Mouse (Mus musculus) MEL (cell line): ENCODE data around the gene Ccl25. TPM values are rescaled to one million over a fixed set of nuclear protein-coding genes. Genes with fewer than 3 reads are reported as not detected.
A peak's percentile ranks its signal among the peaks of the same experiment; 100 is the strongest.

Experiments
- DNase-seq: peaks from one replicate; pipeline ENCODE4 v3.0.0; 2011; ENCODE audit warnings: low read depth, low spot score
- H3K27ac ChIP-seq: 2 replicates; pipeline ENCODE4 v1.5.1; 2012; ENCODE audit warnings: low read depth, mild to moderate bottlenecking, control low read depth, low read length, moderate library complexity; ENCODE audit not compliant: control insufficient read depth
- H3K27me3 ChIP-seq, 2 experiments: fragments of 150-350 bp in 1 of 2; sonication (generic) in 1 of 2; 2 replicates each; pipeline ENCODE4 v1.6.1; 2012; ENCODE audit warnings: low read length in 2 of 2, mild to moderate bottlenecking in 2 of 2, improper control_type of control experiment in 1 of 2, moderate library complexity in 1 of 2; ENCODE audit not compliant: insufficient read depth in 2 of 2, control insufficient read depth in 1 of 2
- H3K36me3 ChIP-seq, 2 experiments: 2 replicates each; pipeline ENCODE4 v1.6.1; 2012 to 2014; ENCODE audit warnings: low read length in 2 of 2, improper control_type of control experiment in 1 of 2, inconsistent platforms in 1 of 2, mild to moderate bottlenecking in 1 of 2; ENCODE audit not compliant: insufficient read depth in 2 of 2, control insufficient read depth in 1 of 2
- H3K4me1 ChIP-seq, 2 experiments: fragments of 150-350 bp in 1 of 2; sonication (generic) in 1 of 2; 2 replicates each; pipeline ENCODE4 v1.6.1; 2012; ENCODE audit warnings: low read length in 2 of 2, improper control_type of control experiment in 1 of 2, mild to moderate bottlenecking in 1 of 2; ENCODE audit not compliant: insufficient read depth in 2 of 2, control insufficient read depth in 1 of 2
- H3K4me3 ChIP-seq, 2 experiments: fragments of 150-350 bp in 1 of 2; sonication (generic) in 1 of 2; 2 replicates each; pipeline ENCODE4 v1.5.1; 2012; ENCODE audit warnings: low read depth in 2 of 2, low read length in 2 of 2, mild to moderate bottlenecking in 2 of 2, moderate library complexity in 2 of 2, control low read depth in 1 of 2, improper control_type of control experiment in 1 of 2; ENCODE audit not compliant: control insufficient read depth in 1 of 2, insufficient read depth in 1 of 2
- H3K79me2 ChIP-seq: 2 replicates; pipeline ENCODE4 v1.6.1; 2012; ENCODE audit warnings: mild to moderate bottlenecking, low read length, moderate library complexity; ENCODE audit not compliant: control insufficient read depth, poor library complexity, insufficient read depth
- H3K9ac ChIP-seq: 2 replicates; pipeline ENCODE4 v1.6.1; 2012; ENCODE audit warnings: low read depth, mild to moderate bottlenecking, control low read depth, low read length, moderate library complexity; ENCODE audit not compliant: control insufficient read depth, poor library complexity, severe bottlenecking
- H3K9me3 ChIP-seq: fragments of 150-350 bp; sonication (generic); replicated peaks from 2 replicates; pipeline ENCODE4 v1.6.1; 2012; ENCODE audit warnings: mild to moderate bottlenecking, low read length, improper control_type of control experiment, moderate library complexity; ENCODE audit not compliant: insufficient read depth
- CHD1 ChIP-seq: IDR thresholded peaks from 2 replicates; pipeline ENCODE4 v1.6.1; 2012; ENCODE audit warnings: low read depth, mild to moderate bottlenecking, inconsistent platforms, low read length, improper control_type of control experiment
- CTCF ChIP-seq, 3 experiments: IDR thresholded peaks in 2 of 3; conservative IDR thresholded peaks in 1 of 3; 2 replicates each; pipeline ENCODE4 v1.5.1; 2011 to 2012; ENCODE audit warnings: low read length in 3 of 3, low read depth in 2 of 3, mild to moderate bottlenecking in 2 of 3, improper control_type of control experiment in 1 of 3, inconsistent platforms in 1 of 3, mixed read lengths in 1 of 3, moderate library complexity in 1 of 3; ENCODE audit not compliant: control insufficient read depth in 1 of 3, insufficient read depth in 1 of 3, poor library complexity in 1 of 3, severe bottlenecking in 1 of 3
- E2F4 ChIP-seq: IDR thresholded peaks from 2 replicates; pipeline ENCODE4 v1.6.1; 2011; ENCODE audit warnings: low read depth, low read length, improper control_type of control experiment, borderline replicate concordance
- ELF1 ChIP-seq: IDR thresholded peaks from 2 replicates; pipeline ENCODE4 v1.6.1; 2014; ENCODE audit warnings: low read depth, mild to moderate bottlenecking, inconsistent platforms, low read length, improper control_type of control experiment, moderate library complexity
- GATA1 ChIP-seq: IDR thresholded peaks from 2 replicates; pipeline ENCODE4 v1.6.1; 2011; ENCODE audit warnings: low read depth, low read length, improper control_type of control experiment
- HCFC1 ChIP-seq: IDR thresholded peaks from 2 replicates; pipeline ENCODE4 v1.6.1; 2012; ENCODE audit warnings: low read depth, mild to moderate bottlenecking, inconsistent platforms, low read length, improper control_type of control experiment, moderate library complexity
- MAFK ChIP-seq: IDR thresholded peaks from 2 replicates; pipeline ENCODE4 v1.6.1; 2011; ENCODE audit warnings: low read depth, mild to moderate bottlenecking, low read length, improper control_type of control experiment, borderline replicate concordance
- MAX ChIP-seq: IDR thresholded peaks from 2 replicates; pipeline ENCODE4 v1.6.1; 2011; ENCODE audit warnings: low read length, improper control_type of control experiment
- MAZ ChIP-seq: IDR thresholded peaks from 2 replicates; pipeline ENCODE4 v1.6.1; 2012; ENCODE audit warnings: low read depth, mild to moderate bottlenecking, inconsistent platforms, low read length, improper control_type of control experiment
- MEF2A ChIP-seq: IDR thresholded peaks from 2 replicates; pipeline ENCODE4 v1.6.1; 2014; ENCODE audit warnings: low read depth, mild to moderate bottlenecking, inconsistent platforms, low read length, improper control_type of control experiment; ENCODE audit not compliant: poor library complexity, insufficient replicate concordance, severe bottlenecking; ENCODE audit errors: extremely low read depth
- MXI1 ChIP-seq: IDR thresholded peaks from 2 replicates; pipeline ENCODE4 v1.6.1; 2011; ENCODE audit warnings: mild to moderate bottlenecking, low read depth, low read length, improper control_type of control experiment
- MYC ChIP-seq: IDR thresholded peaks from 2 replicates; pipeline ENCODE4 v1.6.1; 2011; ENCODE audit warnings: low read depth, mild to moderate bottlenecking, low read length, improper control_type of control experiment, moderate library complexity
- NELFE ChIP-seq: IDR thresholded peaks from 2 replicates; pipeline ENCODE4 v1.6.1; 2011; ENCODE audit warnings: low read depth, low read length, improper control_type of control experiment
- NRF1 ChIP-seq: IDR thresholded peaks from 2 replicates; pipeline ENCODE4 v1.6.1; 2014; ENCODE audit warnings: low read depth, mild to moderate bottlenecking, inconsistent platforms, low read length, improper control_type of control experiment, moderate library complexity; ENCODE audit not compliant: poor library complexity, insufficient read depth, severe bottlenecking
- RAD21 ChIP-seq: IDR thresholded peaks from 2 replicates; pipeline ENCODE4 v1.6.1; 2011; ENCODE audit warnings: mild to moderate bottlenecking, low read depth, low read length, improper control_type of control experiment
- RCOR1 ChIP-seq: IDR thresholded peaks from 2 replicates; pipeline ENCODE4 v1.6.1; 2012; ENCODE audit warnings: low read depth, mild to moderate bottlenecking, inconsistent platforms, low read length, improper control_type of control experiment
- SIN3A ChIP-seq: IDR thresholded peaks from 2 replicates; pipeline ENCODE4 v1.6.1; 2012; ENCODE audit warnings: low read length, improper control_type of control experiment, inconsistent platforms
- SMC3 ChIP-seq: IDR thresholded peaks from 2 replicates; pipeline ENCODE4 v1.6.1; 2011; ENCODE audit warnings: low read depth, low read length, improper control_type of control experiment
- TAL1 ChIP-seq: IDR thresholded peaks from 2 replicates; pipeline ENCODE4 v1.6.1; 2012; ENCODE audit warnings: mild to moderate bottlenecking, inconsistent platforms, low read length, moderate library complexity, mixed read lengths
- TBP ChIP-seq: IDR thresholded peaks from 2 replicates; pipeline ENCODE4 v1.8.0; 2011; ENCODE audit warnings: low read depth, low read length, improper control_type of control experiment
- UBTF ChIP-seq: IDR thresholded peaks from 2 replicates; pipeline ENCODE4 v1.6.1; 2012; ENCODE audit warnings: low read depth, mild to moderate bottlenecking, inconsistent platforms, low read length, improper control_type of control experiment, moderate library complexity, borderline replicate concordance; ENCODE audit not compliant: insufficient read depth
- USF2 ChIP-seq, 2 experiments: IDR thresholded peaks; 2 replicates each; pipeline ENCODE4 v1.6.1; 2011 to 2012; ENCODE audit warnings: improper control_type of control experiment in 2 of 2, low read length in 2 of 2, borderline replicate concordance in 1 of 2, inconsistent platforms in 1 of 2, low read depth in 1 of 2, mild to moderate bottlenecking in 1 of 2; ENCODE audit not compliant: insufficient read depth in 1 of 2
- ZC3H11A ChIP-seq: IDR thresholded peaks from 2 replicates; pipeline ENCODE4 v1.6.1; 2012; ENCODE audit warnings: low read depth, mild to moderate bottlenecking, inconsistent platforms, low read length, improper control_type of control experiment
- ZKSCAN1 ChIP-seq: IDR thresholded peaks from 2 replicates; pipeline ENCODE4 v1.6.1; 2012; ENCODE audit warnings: low read depth, mild to moderate bottlenecking, inconsistent platforms, low read length, improper control_type of control experiment, moderate library complexity
- ZNF384 ChIP-seq: IDR thresholded peaks from 2 replicates; pipeline ENCODE4 v1.6.1; 2012; ENCODE audit warnings: low read depth, mild to moderate bottlenecking, inconsistent platforms, low read length, improper control_type of control experiment
- polyA plus RNA-seq, 2 experiments: library from polyadenylated mRNA; stranded (reverse) in 1 of 2; unstranded in 1 of 2; fragments of >175 nt in 1 of 2; fragments of >200 nt in 1 of 2; gene quantifications; 2 replicates each; pipeline versions ENCODE4 v1.2.1 to v1.2.4; 2012; ENCODE audit warnings: low replicate concordance in 2 of 2, low read depth in 1 of 2; ENCODE audit not compliant: insufficient read length in 2 of 2, insufficient read depth in 1 of 2, missing spikeins in 1 of 2
- total RNA-seq: library from RNA; depleted of rRNA; stranded (reverse); fragments of 300-350 nt; gene quantifications from 2 replicates; pipeline ENCODE4 v1.2.3, GENCODE M21; 2012

Gene Ccl25
- total and polyA plus RNA-seq, 3 experiments: 32.2 to 33.8 TPM; not detected in 1

DNA sequence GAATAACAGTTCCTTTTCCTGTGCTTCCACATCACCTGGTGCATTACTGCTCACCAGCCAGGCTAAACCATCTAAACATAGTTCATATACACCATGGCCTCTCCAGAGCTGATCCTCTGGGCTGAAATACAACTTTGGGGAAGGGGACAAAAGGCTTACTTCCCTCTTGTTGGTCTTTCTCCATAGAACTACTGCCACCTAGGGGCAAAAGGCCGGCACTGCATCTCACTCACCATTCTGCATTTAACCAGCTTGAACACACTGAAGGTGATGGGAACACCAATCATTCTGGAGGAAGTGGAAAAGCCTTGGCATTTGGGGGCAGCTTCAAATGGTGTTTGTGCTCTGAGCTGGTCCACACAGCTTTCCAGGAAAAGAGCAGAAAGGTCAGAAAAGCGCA lies 2.5 kb upstream of the Ccl25 start:
- TF ChIP-seq ZC3H11A: peak; percentile 61
- peak; percentile 23; the same call in 1 of the 2 replicates for TF ChIP-seq ZKSCAN1
- TF ChIP-seq HCFC1: peak; percentile 38; the same call in 1 of the 2 replicates
- TF ChIP-seq NRF1: no peak
- peak; percentile 78 to 97 (median 90) for TF ChIP-seq CTCF (IDR thresholded peaks at IDR 0.05 in 2 of 3, conservative IDR thresholded peaks at IDR 0.05 in 1 of 3; ENCODE audit: control insufficient read depth in 1 of 3, insufficient read depth in 1 of 3, low read depth in 2 of 3, low read length in 3 of 3, poor library complexity in 1 of 3, severe bottlenecking in 1 of 3)
- no peak for TF ChIP-seq E2F4
- TF ChIP-seq USF2 (IDR thresholded peaks at IDR 0.05; ENCODE audit: borderline replicate concordance in 1 of 2, insufficient read depth in 1 of 2, low read depth in 1 of 2, low read length in 2 of 2): no peak
- peak; percentile 77 for TF ChIP-seq RAD21
- TF ChIP-seq MAFK: no peak
- TF ChIP-seq ELF1: peak; percentile 54
- 0 out of 2 replicates have a peak, but pooled peaks have one; percentile 55 for TF ChIP-seq MYC
- TF ChIP-seq SMC3: peak; percentile 68
- peak; percentile 68 for TF ChIP-seq SIN3A
- TF ChIP-seq NELFE: no peak
- peak; percentile 40; the same call in 1 of the 2 replicates for TF ChIP-seq MXI1
- TF ChIP-seq UBTF: no peak
- no peak for TF ChIP-seq RCOR1
- TF ChIP-seq MEF2A: no peak
- no peak for TF ChIP-seq TBP
- TF ChIP-seq MAX: no peak
- TF ChIP-seq ZNF384: 0 out of 2 replicates have a peak, but pooled peaks have one; percentile 10
- 0 out of 2 replicates have a peak, but pooled peaks have one; percentile 41 for TF ChIP-seq MAZ
- TF ChIP-seq TAL1: no peak
- TF ChIP-seq GATA1: no peak
- TF ChIP-seq CHD1: peak; percentile 42; the same call in 1 of the 2 replicates
- Histone ChIP-seq H3K27ac (no peak overlapping the region), H3K36me3 (peaks cover 17 to 53% of the 10 kb centered on the region in 2 experiments), H3K9ac (no peak overlapping the region), H3K27me3 (no peaks in the 10 kb centered on the region), H3K79me2 (peaks cover 85% of the 10 kb centered on the region), H3K4me1 (peaks cover 18 to 24% of the 10 kb centered on the region in 2 experiments), H3K9me3 (no peaks in the 10 kb centered on the region), H3K4me3 (no peak overlapping the region)
- DNase-seq: peak; percentile 91
